Mouse (Mus musculus) CD8-positive naive resting alpha-beta T cell, adult 2 months (primary cell): ENCODE data around the gene Zkscan8.
A peak's percentile ranks its signal among the peaks of the same experiment; 100 is the strongest.
"Not testable (repeated sequence)": the region's sequence is repeated elsewhere in the genome, so short reads cannot be mapped to it uniquely, and the experiment has no call there.

ENCODE experiments used
- DNase-seq, 2 experiments: peaks; one replicate each; pipeline ENCODE4 v3.0.0; 2022; ENCODE audit warnings: low read depth in 2 of 2, low spot score in 2 of 2

Gene Zkscan8

GRCm38 (mm10) chr13:21530781-21531201, at the start of gene Zkscan8:
Zkscan8 (minus strand) TSS chr13:21531120.
- peak; percentile 71 to 83 for DNase-seq

GRCm38 (mm10) chr13:21559793-21560192, 28.9 kb upstream of the Zkscan8 start, which contains the start of gene Olfr1535:
Olfr1535 (minus strand) TSS chr13:21559893.
- DNase-seq = no peak

GRCm38 (mm10) chr13:21550416-21551110, 19.6 kb upstream of the Zkscan8 start:
- no peak for DNase-seq

- no peak for DNase-seq
These were observed 18.6 kb upstream of the Zkscan8 start for GRCm38 (mm10) chr13:21549487-21549886.

- DNase-seq = no peak
These were observed 11.8 kb upstream of the Zkscan8 start, which contains the start of gene Olfr1366 for GRCm38 (mm10) chr13:21542708-21543107. Olfr1366 (minus strand) TSS chr13:21542808.

GRCm38 (mm10) chr13:21530136-21530535, 784 bp downstream of the Zkscan8 start:
- DNase-seq = no peak

- peak; percentile 43 to 66 for DNase-seq
These were observed 24.7 kb downstream of the Zkscan8 start for GRCm38 (mm10) chr13:21506221-21506649.

- no peak for DNase-seq
These were observed 28.6 kb downstream of the Zkscan8 start for GRCm38 (mm10) chr13:21502296-21502695.

- DNase-seq = not testable (repeated sequence)
These were observed 29.7 kb downstream of the Zkscan8 start, which contains the start of gene Gm11273 for GRCm38 (mm10) chr13:21501182-21501581. Gm11273 (minus strand) TSS chr13:21501418.

GRCm38 (mm10) chr13:21495080-21495479, 35.8 kb downstream of the Zkscan8 start, which contains the start of gene AK157302:
AK157302 (plus strand) TSS chr13:21495223.
- no peak for DNase-seq

- no peak for DNase-seq
These were observed 38.1 kb downstream of the Zkscan8 start for GRCm38 (mm10) chr13:21492847-21493246.

GRCm38 (mm10) chr13:21486881-21487280, 44.0 kb downstream of the Zkscan8 start:
- no peak for DNase-seq

GRCm38 (mm10) chr13:21478759-21479670, 51.9 kb downstream of the Zkscan8 start, which contains the start of the genes Zkscan4 and Gm10065:
Zkscan4 (plus strand) TSS chr13:21478907.
Gm10065 (minus strand) TSS chr13:21479441.
- not testable (repeated sequence) for DNase-seq

- no peak for DNase-seq
These were observed 58.5 kb downstream of the Zkscan8 start for GRCm38 (mm10) chr13:21472427-21472826.

GRCm38 (mm10) chr13:21469097-21469496, 61.8 kb downstream of the Zkscan8 start:
- no peak for DNase-seq

- peak; percentile 11 to 18 for DNase-seq
These were observed 62.6 kb downstream of the Zkscan8 start, which contains the start of gene Nkapl for GRCm38 (mm10) chr13:21468061-21469019. Nkapl (minus strand) TSS chr13:21468509.

GRCm38 (mm10) chr13:21467336-21467735, 63.6 kb downstream of the Zkscan8 start:
- no peak for DNase-seq
